Mouse (Mus musculus): ENCODE measurements around the gene Gm36864.
"Not testable (repeated sequence)": the region's sequence is repeated elsewhere in the genome, so short reads cannot be mapped to it uniquely, and the experiment has no call there.

The Gm36864 gene

GRCm38 (mm10) chr7:44235909-44236308 lies at the start of gene Gm36864:
Gm36864 (plus strand) TSS chr7:44236177.
- no peak for DNase-seq (ENCODE audit: extremely low read depth, low read depth)

GRCm38 (mm10) chr7:44186516-44186915 lies 49.5 kb upstream of the Gm36864 start:
- DNase-seq (ENCODE audit: extremely low read depth, low read depth) = not testable (repeated sequence)

GRCm38 (mm10) chr7:44187936-44188335 lies 48.0 kb upstream of the Gm36864 start, which contains the start of gene Klk1b24:
Klk1b24 (plus strand) TSS chr7:44188236.
- DNase-seq (ENCODE audit: extremely low read depth, low read depth) = not testable (repeated sequence)

DNA sequence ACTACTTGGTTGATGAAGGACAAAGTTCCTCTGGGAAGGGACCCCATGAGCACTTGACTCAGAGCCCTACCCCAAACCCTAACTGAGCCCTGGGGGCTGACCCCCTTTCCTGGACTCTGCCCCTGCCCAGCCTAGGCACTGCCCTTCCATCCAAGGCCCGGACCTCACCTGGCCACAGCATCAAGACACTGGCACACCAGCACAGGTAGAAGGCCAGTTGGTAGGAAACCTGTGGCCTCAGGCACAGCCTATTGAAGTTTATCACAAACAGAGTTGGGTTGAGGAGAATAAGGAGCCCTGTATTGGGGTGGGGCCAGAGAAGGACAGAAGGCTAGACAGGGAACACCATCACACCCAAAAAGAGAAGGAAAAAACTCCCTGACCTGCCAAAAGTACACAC lies 42.5 kb upstream of the Gm36864 start:
- DNase-seq (ENCODE audit: extremely low read depth, low read depth) = not testable (repeated sequence)

DNA sequence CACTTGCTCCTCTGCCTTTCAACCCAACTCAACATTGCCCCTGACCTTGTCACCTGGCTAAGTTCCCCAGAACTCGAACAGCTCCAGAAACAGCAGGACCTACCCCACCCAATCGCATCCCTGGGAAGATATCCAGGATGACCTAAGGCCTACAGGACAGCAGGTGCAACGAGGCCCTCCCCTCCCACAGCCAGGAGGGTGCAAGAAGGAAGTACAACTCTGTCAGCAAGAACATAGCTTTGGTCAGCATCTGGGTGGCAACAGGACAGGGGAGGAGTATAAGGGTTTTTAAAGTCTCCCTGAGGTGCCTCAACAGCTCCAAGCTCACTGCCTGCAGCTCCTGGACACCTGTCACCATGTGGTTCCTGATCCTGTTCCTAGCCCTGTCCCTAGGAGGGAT lies 38.1 kb upstream of the Gm36864 start, which contains the start of gene Klk1b3:
TSS of gene Klk1b3 (plus strand) at position 301 of the 400 bp plus-strand sequence.
- DNase-seq (ENCODE audit: extremely low read depth, low read depth) = no peak

- DNase-seq (ENCODE audit: extremely low read depth, low read depth) = not testable (repeated sequence)
Observed at GRCm38 (mm10) chr7:44207135-44207534, 28.8 kb upstream of the Gm36864 start, which contains the start of gene Klk1b4. Klk1b4 (plus strand) TSS chr7:44207435.

DNA sequence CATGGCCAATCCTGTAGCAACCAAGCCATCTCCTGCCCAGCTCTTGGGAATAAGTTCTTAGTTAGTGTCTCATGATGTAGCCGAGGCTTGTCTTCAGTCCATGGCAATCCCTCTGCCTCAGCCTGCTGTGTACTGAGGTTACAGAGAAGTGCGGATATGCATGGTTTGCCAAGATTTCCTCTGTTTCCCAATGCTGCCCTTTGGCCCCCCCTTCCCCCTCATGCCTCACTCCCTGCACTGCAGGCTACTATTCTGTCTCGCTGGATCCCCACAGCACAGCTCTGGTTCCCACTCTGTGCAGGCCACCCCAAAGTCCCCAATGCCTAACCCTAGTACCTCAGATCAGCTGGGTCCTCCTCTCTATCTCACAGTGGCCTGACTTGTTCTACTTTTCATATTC lies 27.7 kb upstream of the Gm36864 start:
- no peak for DNase-seq (ENCODE audit: extremely low read depth, low read depth)

GRCm38 (mm10) chr7:44215645-44216044 lies 20.3 kb upstream of the Gm36864 start, which contains the start of gene Klk1b5:
Klk1b5 (plus strand) TSS chr7:44215945.
- DNase-seq (ENCODE audit: extremely low read depth, low read depth) = no peak

GRCm38 (mm10) chr7:44221601-44222000 lies 14.4 kb upstream of the Gm36864 start:
- DNase-seq (ENCODE audit: extremely low read depth, low read depth) = not testable (repeated sequence)

DNA sequence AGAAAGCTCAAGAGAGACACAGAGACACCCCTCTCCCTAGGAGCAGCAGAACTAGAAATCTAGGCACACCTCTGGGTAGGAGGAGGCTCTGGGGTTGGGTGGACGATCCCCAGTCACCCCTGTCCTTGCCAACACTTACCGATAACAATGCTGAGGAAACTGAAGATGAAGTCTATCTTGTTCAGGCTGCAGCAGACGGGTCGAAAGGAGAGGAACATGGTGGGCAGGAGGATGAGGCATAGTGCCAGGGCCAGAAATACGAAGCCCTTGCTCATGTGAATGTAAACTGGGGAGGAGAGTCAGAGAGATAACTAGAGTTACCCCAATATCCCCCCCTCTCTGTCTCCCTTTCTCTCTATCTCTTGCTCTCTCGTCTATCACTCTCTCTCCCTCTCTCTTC lies 13.6 kb upstream of the Gm36864 start:
- not testable (repeated sequence) for DNase-seq (ENCODE audit: extremely low read depth, low read depth)

GRCm38 (mm10) chr7:44225076-44225475 lies 10.9 kb upstream of the Gm36864 start, which contains the start of gene Klk1:
Klk1 (plus strand) TSS chr7:44225360.
- DNase-seq (ENCODE audit: extremely low read depth, low read depth) = no peak

DNA sequence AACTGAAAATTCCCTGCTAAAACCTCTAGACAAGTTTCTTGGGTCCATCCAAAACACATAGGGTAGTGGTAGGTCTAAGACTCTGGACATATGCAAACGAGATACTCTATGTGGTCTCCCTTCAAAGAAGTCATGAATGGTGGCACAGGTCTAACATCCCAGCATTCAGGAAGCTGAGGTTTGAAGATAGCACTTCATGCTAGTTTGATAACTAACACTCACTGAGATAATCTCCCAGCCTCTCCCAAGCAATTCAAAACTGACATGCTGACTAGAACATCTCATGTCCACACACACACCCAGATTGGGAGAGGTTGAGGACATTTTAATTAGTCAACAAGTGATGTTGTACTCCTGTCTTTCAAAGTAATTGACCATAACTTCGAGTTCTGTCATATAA lies 3.9 kb downstream of the Gm36864 start:
- no peak for DNase-seq (ENCODE audit: extremely low read depth, low read depth)

DNA sequence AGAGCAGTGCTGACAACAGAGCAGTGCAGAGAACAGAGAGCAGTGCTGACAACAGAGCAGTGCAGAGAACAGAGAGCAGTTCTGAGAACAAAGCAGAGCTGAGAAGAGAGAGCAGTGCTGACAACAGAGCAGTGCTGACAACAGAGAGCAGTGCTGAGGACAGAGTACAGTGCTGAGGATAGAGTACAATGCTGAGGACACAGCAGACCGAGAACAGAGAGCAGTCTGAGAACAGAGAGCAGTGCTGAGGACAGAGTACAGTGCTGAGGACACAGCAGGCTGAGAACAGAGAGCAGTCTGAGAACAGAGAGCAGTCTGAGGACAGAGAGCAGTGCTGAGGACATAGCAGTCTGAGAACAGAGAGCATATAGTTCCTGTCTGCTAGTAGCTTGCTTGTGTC lies 4.7 kb downstream of the Gm36864 start:
- DNase-seq (ENCODE audit: extremely low read depth, low read depth) = no peak

- no peak for DNase-seq (ENCODE audit: extremely low read depth, low read depth)
Observed at GRCm38 (mm10) chr7:44241163-44241562, 5.2 kb downstream of the Gm36864 start.

DNA sequence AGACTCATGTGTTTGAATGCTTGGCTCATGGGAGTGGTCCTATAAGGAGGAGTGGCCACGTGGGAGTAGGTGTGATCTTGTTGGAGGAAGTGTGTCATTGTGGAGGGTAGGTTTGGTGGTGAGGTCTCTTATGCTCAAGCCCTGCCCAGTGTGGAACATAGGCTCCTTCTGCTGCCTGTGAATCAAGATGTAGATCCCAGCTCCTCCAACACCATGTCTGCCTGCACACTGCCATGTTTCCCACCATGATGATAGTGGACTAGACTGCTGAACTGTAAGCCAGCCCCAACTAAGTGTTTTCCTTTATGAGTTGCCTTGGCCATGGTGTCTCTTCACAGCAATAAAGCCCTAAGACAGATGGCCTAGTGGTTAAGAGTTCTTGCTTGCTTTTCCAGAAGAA lies 8.1 kb downstream of the Gm36864 start:
- no peak for DNase-seq (ENCODE audit: extremely low read depth, low read depth)

DNA sequence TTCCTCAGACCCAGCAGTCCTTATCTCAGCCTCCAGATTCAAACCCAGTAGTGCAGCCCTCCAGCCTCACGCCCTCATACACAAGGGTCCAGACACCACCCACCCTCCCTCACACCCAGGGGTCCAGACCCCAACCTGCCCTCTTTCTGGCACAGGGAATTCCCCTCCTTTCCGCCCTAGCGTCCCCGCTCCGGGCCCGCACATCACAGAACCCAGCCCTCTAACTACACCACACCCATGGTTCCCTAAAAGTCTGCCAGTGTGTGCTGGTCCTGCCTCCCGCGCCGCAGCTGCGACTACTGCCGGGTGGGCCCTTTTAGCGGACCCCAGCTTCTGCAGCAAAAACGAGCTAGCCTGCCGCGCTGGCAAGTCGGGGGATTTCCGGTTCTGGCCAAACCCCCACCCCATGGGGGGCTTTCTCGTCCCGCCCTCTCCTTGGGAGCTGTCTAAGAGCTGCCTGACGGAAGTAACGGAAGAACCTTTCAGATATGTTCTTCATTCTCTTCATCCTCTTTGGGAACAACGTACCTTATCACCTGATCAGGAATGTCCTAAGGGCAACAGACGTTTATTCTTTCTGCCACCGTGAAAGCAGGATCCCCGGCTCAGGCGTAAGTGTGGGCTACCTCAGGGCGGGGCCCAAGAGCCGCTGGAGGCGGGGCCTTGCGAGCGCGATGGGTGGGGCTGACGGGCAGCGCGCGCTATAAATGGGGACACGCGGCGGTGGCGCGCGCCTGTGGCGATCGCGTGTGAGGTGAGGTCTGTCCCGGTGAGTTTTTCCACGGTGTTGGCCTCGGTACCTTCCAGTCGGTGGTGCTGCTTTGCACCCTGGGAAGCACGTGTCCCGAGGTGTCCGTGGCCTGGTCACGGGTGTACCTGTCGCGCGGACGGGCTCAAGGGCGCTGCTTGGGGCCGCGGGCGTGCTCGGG lies 10.3 kb downstream of the Gm36864 start, which contains the start of the genes 1700028J19Rik and 2410002F23Rik:
TSS of gene 1700028J19Rik (minus strand) at position 641 of the 929 bp plus-strand sequence.
TSS of gene 2410002F23Rik (plus strand) at position 668 of the 929 bp plus-strand sequence.
- DNase-seq (ENCODE audit: extremely low read depth, low read depth) = peak; percentile 51

DNA sequence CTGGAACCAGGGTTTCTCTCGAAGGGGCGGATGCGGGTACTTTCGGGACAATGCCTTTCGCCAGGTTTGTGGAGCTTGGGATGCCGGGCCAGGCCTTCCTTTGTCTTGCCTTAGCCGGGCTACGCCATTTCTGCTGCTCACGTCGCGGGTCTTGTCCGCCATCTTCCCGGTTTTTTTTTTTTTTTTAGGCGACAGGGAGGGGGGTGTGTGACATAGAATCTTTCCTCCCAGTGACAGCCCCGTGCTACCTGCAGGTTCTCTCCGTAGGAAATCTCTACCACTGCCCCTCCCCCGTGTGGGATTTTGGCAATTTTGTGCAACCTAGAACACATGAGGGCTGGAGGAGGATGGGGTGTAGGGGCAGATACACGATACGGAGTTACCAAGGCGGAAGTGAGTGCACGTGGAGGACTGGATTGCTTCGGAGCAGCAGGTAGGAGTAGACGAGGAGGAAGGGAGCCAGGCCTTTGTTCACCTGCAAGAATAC lies 11.1 kb downstream of the Gm36864 start:
- peak; percentile 50 for DNase-seq (ENCODE audit: extremely low read depth, low read depth)

DNA sequence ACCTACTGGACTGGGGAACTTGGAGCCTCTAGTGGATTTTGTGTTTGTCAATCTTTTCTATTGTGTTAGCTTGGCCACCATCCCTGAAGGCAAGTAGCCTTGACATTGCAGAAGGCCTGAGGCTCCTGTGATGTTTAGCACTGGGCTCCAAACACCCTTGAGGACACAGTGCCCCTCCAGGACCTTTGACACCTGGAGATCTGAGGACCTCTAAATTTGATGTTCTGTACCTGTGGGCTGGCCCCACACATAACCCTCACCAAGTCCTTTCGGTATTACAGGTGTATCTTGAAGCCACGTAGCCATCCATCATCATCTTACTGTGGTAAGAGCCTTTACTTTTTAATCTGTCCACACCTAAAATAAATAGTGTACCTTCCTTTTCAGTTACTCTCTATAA lies 12.0 kb downstream of the Gm36864 start:
- no peak for DNase-seq (ENCODE audit: extremely low read depth, low read depth)

DNA sequence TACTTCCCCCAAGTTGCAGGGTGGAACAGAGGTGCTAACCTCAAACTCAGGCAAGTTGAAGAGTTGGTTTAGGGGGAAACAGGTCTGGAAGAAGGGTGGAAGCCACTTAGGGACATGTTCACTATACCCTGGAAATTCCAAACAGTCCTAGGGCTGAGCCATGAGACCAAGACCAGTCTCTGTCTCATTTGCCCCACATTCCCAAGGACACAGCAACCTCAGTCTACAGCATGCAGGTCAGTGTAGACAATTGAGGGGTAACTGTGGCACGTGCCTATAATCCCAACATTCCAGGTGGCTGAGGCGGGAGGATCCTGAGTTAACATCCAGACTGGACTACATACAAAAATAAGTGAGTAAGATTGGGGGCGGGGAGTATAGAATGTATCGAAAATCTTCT lies 13.3 kb downstream of the Gm36864 start:
- DNase-seq (ENCODE audit: extremely low read depth, low read depth) = no peak

GRCm38 (mm10) chr7:44250732-44251275 lies 14.8 kb downstream of the Gm36864 start:
- not testable (repeated sequence) for DNase-seq (ENCODE audit: extremely low read depth, low read depth)

DNA sequence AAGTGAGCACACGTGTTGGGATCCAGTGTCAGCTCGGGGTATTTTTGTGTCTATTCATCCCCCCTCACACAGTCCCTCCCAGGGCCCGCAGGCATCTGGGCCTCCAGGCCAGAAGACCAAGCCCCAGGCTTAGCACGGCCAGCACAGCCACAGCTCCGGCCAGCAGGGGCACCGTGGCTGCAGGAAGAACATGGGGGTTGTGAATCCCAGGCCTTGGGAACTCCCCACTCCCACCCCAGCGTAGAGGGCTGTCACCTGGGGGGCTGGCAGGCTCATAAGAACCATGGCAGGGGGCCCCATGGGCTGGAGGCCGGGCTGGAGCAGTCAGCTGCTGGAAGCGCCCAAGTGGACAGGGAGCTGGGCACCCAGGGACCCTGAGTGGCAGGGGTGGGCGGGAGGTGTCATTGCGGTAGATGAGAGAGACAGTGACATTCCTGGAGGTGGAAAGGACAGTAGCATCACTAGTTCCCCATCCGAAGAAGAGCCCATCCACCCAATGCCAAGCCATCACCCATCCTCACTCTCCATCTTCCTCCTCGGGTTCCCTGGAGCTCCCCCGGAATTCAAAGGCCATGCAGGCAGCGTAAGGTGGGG lies 17.1 kb downstream of the Gm36864 start:
- DNase-seq (ENCODE audit: extremely low read depth, low read depth) = no peak

Measured in MEL-GATA-1-ER (cell line).